Mouse (Mus musculus): ENCODE data around the gene Atxn1.
A peak's percentile ranks its signal among the peaks of the same experiment; 100 is the strongest.

Gene Atxn1

DNA sequence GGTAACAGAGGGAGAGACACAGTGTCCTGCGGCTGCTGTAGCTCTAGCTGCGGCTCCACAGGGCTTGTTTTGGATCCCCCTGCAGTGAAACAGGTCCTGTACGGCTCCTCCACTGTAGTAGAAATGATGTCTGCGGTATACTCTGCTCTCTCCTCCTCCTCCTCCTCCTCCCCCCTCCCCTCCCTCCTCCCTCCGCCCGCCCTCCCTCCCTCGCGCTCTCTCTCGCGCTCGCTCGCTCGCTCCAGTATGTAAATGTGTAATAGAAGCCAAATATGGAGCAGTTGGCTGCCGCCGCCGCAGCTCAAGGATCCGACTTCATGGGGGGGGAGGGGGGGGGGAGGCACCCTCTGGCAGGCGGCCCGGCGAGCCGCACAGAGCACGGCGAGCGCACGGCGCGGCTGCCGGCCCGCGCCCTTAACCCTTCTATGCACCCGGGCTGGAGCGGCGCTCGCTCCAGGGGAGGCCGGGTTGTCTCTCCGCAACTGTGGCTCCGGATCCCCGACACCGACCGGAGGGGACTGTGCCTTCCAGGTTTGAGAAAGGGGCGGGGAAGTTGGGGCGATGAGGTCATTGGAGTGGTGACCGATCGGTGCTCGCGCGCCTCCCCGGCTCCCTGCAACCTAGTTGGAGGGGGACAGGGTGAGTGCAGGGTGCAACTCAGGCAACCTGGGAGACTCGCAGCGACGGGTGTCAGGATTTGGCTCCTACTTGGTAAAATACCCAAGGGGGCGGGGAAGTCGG is at the start of gene Atxn1:
Gene Atxn1 (minus strand): TSS at position 156 of the 741 bp plus-strand sequence.
- DNase-seq: peak; percentile 84 to 93

DNA sequence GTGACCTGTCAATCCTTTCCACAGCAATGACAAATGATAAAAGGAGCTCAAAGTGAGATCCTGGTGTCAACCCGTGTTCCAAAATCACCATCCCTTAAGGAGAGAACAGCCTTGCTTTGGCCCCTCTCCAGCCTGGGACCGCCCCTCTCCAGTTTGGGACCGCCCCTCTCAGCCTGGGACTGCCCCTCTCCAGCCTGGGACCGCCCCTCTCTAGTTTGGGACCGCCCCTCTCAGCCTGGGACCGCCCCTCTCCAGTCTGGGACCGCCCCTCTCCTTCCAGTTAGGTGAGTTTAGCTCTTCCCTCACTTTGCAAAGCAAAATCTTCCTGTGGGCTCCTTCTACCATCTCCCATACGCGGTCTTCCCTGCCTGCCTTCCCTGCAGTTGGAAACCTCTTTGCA is 46.4 kb upstream of the Atxn1 start:
- DNase-seq: no peak

DNA sequence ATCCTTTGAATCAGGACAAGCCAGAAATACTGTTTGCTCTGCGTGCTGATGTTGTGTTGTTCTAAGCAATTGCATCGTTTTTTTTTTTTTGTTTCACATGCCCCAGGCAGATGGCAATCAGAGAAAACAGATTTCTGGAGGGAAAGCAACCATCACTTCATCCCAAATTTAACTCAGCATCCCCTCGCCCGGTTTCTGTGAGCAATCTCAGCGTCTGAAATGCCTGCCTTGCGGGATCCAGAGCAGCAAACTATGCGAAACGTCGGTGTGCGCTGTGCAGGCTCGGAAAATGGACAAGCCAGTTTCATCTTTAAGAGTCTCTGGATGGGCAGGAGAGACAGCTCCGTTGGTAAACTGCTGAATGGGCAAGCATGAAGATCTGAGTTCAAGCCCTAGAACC is 45.3 kb upstream of the Atxn1 start:
- no peak for DNase-seq

DNA sequence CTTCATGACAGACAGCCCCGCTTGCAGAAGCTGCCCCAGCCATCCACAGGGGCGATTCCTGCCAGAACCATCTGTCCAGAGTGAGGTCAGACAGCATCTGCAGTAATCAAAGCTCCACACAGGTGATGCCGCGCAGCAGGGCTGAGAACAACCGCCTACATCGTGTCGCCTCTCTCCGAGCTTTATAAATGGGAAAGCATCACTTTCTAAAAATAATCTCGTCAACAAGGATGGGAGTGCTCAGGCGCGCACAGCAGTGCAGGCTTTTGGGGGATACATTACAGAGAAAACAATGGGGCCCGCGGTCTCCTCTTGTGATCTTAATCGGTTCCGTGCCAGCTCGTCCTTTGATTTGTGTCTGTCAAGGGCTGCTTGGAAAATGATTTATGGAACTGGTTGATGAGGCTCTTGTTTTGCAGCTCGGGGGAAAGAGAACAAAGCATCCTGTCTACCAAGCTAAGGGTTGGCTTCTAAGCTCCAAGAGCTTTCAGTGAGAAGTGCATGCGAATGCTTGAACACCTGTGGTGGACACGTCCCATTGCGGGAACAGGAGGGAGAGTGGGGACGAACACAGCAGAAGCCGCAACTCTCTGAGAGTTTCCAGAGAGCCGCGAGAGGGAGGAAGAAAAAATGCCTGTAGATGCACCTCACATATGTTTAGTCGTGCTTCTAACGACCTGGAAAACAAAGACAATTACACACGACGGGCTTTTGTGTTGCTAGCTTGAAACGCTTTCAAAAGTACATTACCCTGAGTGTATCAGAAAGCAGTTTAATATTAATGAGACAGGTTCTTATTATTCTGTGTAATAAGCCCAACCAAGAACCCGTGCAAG is 44.2 kb upstream of the Atxn1 start:
- DNase-seq: no peak

DNA sequence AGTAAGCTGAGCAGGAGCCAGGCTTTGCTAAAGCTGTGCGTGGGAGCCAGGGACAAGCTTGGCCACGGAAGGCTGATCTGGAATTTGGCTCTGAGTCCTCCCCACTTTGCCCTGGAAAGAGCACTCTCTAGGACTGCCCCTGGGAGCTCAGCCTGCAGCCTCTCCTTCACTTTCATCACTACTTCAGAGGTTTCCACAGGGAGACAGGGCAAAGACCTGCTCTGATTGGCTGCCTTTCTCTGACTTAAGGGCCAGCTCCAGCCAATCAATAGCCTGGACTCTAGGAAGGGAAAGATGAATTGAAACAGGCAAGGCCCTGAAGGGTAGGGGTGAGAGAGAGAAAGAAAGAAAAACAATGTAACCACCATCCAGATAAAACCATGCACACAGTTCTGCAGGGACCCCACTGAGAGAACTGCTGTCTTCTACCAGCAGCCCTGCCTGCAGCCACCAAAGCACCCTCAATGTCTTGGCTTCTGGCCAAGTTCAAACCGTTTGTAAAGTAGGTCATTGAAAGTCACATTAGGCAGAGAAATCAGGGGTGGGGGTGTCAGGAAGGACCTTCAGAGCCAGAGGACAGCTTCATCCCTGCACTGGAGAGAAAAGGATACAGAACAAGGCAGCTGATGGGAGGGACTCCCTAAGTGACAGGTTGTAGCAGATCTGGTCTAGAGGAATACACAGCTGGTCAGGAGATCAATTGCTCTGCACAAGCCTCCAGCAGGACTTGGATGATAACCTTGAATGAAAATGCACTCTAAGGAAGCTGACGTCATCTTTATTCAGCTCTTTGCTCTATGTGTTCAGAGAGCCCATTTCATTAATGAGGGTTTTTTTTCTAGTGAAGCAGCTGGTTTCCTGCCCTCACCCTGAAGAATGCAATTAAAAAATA is 41.6 kb upstream of the Atxn1 start:
- peak; percentile 61 to 80 for DNase-seq

DNA sequence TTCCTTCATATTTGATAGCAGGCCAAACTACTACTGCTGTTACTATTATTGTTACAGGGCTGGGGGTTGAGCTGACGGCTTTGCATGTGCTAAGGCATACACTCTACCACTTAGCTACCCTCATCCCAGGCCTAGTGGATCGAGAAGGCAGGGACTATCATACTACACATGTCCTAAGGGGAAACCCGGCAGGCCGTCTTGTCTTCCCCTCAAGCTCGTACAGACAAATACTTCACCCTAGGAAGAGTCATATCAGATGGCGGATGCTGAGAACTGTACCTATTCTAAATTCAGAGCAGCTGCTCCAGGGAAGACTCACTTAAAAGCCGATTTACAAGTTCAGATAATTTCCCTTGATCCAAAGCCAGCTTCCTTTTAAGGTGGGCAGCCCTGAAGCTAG is 40.8 kb upstream of the Atxn1 start:
- DNase-seq: no peak

DNA sequence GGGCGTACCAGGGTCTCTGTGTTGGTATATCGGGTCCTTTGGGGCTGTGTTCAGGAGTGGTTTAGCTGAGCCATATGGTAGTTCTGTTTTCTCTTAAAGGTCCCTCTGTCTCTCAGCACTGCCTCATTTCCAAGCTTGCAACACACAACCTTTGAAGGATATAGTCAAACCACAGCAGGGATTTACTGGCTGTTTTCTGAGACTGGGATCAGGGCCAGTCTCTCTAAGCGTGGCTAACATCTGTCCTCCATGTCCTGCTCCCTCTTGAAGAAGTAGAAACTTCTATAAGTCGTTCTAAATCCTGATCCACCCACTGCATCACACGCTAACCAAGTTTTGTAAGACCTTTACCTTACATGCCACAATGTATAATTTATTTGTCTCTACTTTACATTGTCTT is 36.5 kb upstream of the Atxn1 start:
- DNase-seq: no peak

DNA sequence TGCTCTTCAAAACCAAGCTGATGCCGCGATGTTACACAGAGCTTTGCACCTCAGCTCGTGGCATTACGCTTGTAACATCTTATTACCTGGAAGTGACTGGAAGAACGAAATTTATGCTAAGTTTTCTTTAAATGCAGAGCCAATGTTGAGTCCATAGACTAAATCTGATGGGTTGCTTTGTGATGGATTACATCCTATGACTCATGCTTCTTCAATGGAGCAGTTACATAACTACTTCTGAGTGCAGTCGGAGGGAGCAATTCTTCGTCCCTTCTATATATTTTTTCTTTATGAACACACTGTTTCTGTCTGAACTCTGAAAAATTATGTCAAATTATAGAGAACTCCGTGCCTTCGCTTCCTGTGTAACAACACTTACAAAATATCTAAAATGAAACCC is 28.1 kb upstream of the Atxn1 start:
- DNase-seq: no peak

DNA sequence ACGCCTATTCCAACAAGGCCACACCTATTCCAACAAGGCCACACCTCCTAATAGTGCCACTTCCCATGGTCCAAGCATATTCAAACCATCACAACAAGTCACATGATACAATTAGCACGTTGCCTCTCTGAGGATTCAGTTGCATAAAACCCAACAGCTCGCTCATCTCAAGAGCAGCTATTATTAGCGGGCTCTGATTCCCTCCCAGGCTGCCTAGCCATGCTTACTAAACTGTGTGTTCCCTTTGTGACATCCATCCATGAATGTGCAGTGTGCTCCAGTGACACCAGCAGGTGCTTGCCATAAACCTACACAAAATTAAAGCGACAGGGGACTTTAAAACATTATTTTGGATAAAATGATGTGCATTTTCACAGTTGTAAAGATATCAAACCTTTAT is 25.7 kb upstream of the Atxn1 start:
- no peak for DNase-seq

DNA sequence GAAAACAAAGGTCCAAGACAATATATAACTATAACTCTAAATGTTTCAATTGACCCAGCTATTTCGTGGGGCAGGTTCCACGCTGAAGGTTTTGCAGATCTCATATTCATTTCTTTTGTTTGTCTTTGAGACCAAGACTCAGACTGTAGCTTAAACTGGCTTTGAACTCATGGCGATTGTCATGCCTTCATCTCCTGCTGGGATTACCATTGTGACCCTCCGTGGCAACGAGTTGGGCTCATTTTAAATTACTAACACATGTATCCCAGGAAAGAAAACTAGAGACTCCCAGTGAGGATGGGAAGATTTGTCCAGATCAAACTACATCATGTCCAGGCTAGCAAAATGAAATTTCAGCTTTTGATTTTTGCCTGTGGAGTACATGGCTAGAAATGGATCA is 14.4 kb upstream of the Atxn1 start:
- no peak for DNase-seq

DNA sequence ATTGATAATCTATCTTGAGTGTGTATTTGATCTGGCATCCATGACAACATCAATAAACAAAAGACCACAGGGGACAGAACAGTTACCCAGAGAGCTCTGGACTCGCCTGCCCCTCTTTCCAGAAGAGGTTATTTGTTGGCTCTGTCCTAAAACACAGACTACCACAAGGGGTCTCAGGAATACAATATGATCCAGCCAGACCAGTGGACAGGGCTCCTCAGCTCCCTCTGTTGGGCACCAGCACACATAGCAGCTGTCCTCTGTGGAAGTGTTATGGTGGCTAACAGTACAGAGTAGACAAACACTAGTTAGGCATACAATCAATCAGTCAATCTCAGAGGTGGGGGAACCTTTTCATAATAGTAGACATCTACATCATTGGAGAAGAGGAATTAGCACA is 12.1 kb upstream of the Atxn1 start:
- peak; percentile 63 to 68 for DNase-seq

DNA sequence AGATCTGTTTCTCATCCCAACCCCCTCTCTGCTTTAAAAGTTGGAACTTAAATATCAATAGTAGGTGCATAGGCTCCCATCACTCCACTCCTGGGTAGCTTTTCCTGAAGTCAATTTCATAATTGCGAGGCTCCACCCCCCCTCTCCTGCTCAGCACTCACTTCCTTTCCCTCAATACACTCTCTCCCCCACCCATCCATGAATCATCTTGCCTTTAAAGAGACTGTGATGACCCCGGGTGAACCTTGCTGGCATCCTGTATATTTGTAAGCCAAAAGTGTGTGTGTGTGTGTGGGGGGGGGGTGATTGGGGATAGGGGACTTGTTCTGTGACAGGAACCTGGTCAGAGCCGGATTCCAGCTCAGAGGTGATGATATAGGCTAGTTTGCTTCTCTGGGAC is 9.8 kb upstream of the Atxn1 start:
- DNase-seq: peak; percentile 70 to 80

DNA sequence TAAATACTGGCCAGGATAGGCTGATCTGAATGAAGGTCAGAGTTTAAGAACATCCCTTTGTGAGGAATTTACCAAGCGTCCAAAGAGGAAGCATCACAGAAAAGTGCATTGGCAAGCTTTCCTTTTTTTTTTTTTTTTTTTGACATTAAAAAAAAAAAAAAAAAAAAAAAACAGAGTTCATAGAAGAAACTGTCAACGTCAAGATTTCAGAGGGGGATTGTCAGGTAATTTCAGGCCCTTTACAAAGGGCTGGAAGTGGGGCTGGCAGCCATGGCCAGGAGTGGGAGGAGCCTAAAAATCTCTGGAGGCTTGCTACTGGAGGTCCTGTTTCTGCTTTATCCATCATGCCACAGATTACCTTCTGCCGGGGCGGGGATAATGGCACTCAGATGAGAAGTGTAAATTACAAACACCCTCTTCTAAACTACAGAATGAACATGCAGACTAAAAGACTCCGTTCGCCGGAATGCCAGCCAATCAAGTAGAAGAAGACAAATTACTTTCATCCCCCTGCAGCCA is 9.2 kb upstream of the Atxn1 start:
- peak; percentile 14 to 40 for DNase-seq

DNA sequence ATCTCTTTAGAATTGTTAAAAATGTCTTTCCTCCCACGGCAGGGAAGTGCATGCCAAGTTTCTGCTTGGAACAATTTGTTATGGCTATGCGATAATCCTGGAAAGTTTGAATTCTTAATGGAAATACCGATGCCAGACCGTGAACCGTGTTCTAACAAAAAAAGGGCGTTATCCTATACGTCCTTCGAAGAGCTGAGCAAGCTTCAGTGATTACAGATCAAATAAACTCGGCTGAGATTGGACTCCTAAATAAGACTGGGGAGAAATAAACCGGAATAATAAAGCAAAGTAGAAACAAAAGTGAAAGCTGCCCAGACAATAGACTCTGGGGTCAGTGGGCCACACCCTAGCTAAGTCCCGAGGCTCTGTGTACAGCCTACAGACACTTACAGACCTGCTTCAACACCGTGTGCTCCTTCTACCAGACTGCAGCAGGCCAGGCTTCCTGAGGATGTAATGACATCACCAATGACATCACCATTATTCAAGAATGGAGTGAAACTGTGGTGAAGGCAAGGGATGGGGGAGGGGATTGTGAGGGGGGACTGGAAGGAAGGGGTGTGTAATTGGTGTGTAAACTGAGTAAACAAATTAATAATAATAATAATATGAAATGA is 6.2 kb upstream of the Atxn1 start:
- peak; percentile 13 to 70 for DNase-seq

DNA sequence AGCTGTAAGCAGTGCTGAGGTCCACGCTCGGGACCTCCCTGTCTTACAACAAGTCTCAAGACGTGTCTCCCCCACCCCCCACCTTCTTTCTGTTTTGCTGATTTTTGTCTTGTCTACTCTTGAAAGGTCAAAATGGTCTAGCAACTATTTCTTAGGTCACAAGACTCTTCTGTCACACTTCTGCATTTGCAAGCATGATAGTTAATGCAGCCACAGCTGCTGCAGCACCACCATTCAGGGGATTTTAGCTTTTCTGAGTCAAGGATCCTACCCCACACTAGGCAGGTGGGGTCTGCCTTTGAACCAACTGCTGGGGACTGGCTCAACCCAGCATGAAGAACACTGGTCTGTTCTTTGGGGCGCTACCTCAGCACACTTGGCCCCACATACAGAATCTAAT is 3.4 kb upstream of the Atxn1 start:
- no peak for DNase-seq

DNA sequence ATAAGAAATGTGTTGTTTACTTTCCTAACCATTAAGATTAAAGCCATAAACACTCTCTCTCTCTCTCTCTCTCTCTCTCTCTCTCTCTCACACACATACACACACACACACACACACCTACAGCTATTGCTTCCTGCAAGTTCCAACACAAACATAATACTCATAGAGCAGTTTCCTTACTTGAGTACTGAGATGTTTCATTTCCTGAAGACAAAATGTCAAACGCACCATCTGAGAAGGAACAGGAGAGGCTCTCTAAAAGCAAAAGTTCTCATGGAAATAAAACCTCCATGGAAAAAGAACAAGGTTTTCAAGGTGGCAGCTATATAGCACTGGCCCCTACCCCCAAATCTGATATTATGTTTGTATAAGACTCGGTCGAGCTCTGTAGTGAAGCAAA is 2.6 kb upstream of the Atxn1 start:
- no peak for DNase-seq

DNA sequence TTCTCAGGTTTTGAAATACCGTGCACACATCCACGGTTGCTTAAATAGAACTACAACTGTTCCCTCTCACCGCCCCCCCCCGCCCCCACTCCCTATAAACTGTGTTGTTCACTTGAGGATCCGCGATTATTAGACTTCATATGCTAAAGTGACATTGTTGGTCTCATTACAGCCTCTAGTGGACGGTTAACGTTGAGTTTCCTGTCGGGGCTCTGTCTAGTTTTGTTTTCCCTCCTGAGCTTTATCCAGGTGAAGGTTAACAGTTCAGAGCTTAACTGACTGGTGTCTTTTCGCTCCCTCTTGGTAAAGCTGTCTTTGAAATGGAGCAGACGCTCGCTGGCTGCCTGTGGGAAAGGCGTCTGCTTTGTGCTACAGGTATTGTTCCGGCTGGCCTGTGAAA is 1.8 kb upstream of the Atxn1 start:
- peak; percentile 39 to 49 for DNase-seq

DNA sequence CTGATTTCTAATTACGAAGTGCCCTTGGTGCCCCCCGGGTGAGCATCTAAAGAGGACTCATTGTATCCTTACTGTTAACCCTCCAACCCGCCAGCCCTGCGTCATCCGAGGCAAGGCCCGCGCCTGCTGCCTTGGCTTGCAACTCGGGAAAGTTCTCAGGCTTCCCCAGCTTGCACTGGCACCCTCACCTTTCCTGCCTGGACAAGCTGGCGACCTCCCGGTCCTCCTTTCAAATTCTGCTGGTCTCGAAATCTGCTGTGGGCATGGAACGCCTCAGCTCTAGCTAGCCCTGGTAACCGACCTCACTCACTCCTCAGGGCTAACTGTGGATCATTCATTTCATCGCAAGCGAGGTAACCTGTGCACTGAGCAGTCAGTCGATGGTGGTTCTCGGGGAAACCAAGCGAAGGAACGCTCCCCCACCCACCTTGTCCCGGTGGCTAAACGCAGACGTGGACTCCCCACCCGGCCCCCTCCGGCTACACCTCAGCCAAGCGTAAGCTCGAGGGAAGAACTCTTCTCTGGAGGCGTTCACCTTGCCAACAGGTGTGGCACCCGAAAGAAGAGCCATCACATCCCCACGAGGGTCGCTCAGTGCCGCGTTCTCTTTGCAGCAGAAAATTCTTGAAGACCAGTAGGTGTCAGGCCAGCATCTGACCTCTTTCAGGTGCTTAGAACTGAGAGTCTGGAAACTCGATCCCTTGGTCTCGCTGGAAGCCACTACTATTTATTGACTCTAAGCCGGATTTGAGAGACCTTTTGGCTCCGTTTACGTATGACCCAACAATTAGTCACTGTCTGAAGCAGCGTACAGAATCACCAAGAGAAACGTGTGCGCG is 1.0 kb upstream of the Atxn1 start:
- DNase-seq: peak; percentile 39 to 56

DNA sequence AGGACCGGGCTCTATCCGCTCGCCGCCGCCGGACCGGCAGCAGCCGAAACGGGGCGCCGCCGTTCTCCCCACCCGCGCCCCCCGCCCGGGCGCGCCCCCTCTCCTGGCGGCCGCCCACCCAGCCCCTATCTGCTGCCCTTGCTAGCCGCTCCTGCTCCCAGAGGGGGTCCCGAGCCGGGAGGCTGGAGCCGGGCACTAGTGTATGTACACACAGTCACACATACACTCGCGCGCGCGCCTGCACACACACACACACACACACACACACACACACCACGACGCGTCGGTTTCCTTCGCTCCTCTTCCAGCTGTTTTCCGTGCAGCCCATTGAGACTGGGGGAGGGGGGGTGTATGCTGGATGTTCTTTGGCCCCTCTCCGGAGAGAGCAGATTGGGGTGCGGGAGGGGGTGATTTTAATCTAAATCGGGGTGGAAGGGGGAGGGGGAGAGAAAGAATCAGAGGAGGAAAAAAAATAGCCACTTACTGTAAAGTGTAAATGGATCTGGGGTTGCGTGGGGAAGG is 416 bp downstream of the Atxn1 start:
- DNase-seq: peak; percentile 72 to 82

DNA sequence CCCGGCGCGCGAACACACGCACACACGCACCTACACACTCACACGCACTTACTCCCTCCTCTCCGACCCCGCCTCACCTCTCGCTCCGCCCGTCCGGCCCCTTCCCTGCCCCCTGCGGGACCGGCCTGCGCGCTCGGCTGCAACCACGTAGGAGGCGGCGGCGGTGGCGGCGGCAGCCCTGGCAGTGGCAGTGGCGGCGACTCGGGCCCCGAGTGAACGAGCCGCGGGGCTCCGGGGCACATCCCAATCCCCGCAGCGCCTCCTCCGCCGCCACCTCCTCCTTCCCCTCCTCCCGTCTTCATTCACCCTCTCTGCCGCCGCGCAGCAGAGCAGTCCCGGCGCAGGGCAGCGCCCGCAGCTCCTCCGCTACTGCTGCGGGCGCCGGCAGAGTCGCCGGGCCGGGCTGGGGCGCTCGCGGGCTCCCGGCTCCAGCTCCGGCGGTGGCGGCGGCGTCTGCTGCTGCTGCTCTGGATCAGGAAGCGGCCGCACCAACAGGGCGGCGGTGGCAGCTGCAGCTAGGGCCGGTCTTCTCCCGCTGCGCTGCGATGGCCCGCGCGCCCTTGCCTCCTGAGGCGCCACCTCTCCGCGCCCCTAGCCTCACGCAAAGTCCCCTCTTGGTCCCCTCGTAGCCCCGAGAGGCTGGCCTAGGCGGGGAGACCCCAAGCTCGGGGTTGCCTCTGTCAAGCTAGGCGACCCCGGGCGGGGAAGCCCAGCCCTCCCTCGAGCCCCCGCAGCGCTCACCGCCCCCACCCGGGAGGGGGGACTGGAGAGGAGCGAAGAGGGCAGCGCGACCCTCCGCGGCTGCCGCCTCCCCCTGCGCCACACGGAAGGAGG is 1.1 kb downstream of the Atxn1 start:
- peak; percentile 87 to 95 for DNase-seq

Data from kidney, postnatal 25 days (tissue).